Mouse (Mus musculus) myocyte (in vitro differentiated cells): ENCODE results near the gene Gimap9.

Source experiments
- CEBPB ChIP-seq: IDR thresholded peaks from 2 replicates; pipeline ENCODE4 v1.6.1; 2011; ENCODE audit warnings: mild to moderate bottlenecking, moderate library complexity; ENCODE audit not compliant: poor library complexity, insufficient read depth, severe bottlenecking
- E2F4 ChIP-seq: IDR thresholded peaks from one replicate; pipeline ENCODE4 v1.6.1; 2011; ENCODE audit warnings: mild to moderate bottlenecking, control low read depth, moderate library complexity; ENCODE audit not compliant: insufficient read depth
- MYOD1 ChIP-seq, 3 experiments: IDR thresholded peaks; one replicate each; pipeline ENCODE4 v1.6.1; 2011; ENCODE audit warnings: control low read depth in 2 of 3, low read depth in 2 of 3, mild to moderate bottlenecking in 2 of 3, moderate library complexity in 1 of 3; ENCODE audit not compliant: insufficient read length in 2 of 3, control insufficient read depth in 1 of 3
- MYOG ChIP-seq, 3 experiments: IDR thresholded peaks; one replicate each; pipeline ENCODE4 v1.6.1; 2011; ENCODE audit warnings: control low read depth in 2 of 3, low read depth in 2 of 3, mild to moderate bottlenecking in 2 of 3; ENCODE audit not compliant: insufficient read length in 2 of 3, control insufficient read depth in 1 of 3, insufficient read depth in 1 of 3
- POLR2A ChIP-seq: IDR thresholded peaks from one replicate; pipeline ENCODE4 v1.6.1; 2011; ENCODE audit warnings: low read depth, mild to moderate bottlenecking, control low read depth, moderate library complexity; ENCODE audit not compliant: insufficient read length
- POLR2AphosphoS2 ChIP-seq: IDR thresholded peaks from one replicate; pipeline ENCODE4 v1.6.1; 2011; ENCODE audit warnings: low read depth, control low read depth; ENCODE audit not compliant: insufficient read length
- REST ChIP-seq: IDR thresholded peaks from one replicate; pipeline ENCODE4 v1.6.1; 2011; ENCODE audit warnings: mild to moderate bottlenecking, control low read depth, moderate library complexity; ENCODE audit not compliant: insufficient read depth, insufficient read length
- TCF12 ChIP-seq: IDR thresholded peaks from one replicate; pipeline ENCODE4 v1.6.1; 2011; ENCODE audit warnings: mild to moderate bottlenecking, control low read depth; ENCODE audit not compliant: poor library complexity, insufficient read depth, severe bottlenecking

GRCm38 (mm10) chr6:48720326-48720725 lies 44.4 kb downstream of the Gimap9 start:
- TF ChIP-seq POLR2A (no peak), TCF12 (no peak), REST (no peak), CEBPB (no peak), MYOG (IDR thresholded peaks at IDR 0.05; ENCODE audit: control insufficient read depth in 1 of 3, insufficient read depth in 1 of 3, insufficient read length in 2 of 3, low read depth in 2 of 3) (no peak), MYOD1 (IDR thresholded peaks at IDR 0.05; ENCODE audit: control insufficient read depth in 1 of 3, insufficient read length in 2 of 3, low read depth in 2 of 3) (no peak), E2F4 (no peak), POLR2AphosphoS2 (no peak)
